Mouse (Mus musculus): ENCODE data around the gene Gm5148.

The Gm5148 gene

GRCm38 (mm10) chr3:37724171-37724804, at the start of gene Gm5148:
TSS of gene Gm5148 (minus strand) at chr3:37724490.
- DNase-seq (ENCODE audit: low spot score): peak; percentile 50

- no peak for DNase-seq (ENCODE audit: low spot score)
These were observed 46.7 kb upstream of the Gm5148 start for GRCm38 (mm10) chr3:37770951-37771350.

GRCm38 (mm10) chr3:37769268-37769756, 45.0 kb upstream of the Gm5148 start:
- DNase-seq (ENCODE audit: low spot score): no peak

- no peak for DNase-seq (ENCODE audit: low spot score)
These were observed 43.1 kb upstream of the Gm5148 start for GRCm38 (mm10) chr3:37767147-37768015.

- no peak for DNase-seq (ENCODE audit: low spot score)
These were observed 42.3 kb upstream of the Gm5148 start for GRCm38 (mm10) chr3:37766628-37767027.

GRCm38 (mm10) chr3:37765971-37766370, 41.7 kb upstream of the Gm5148 start:
- no peak for DNase-seq (ENCODE audit: low spot score)

GRCm38 (mm10) chr3:37765275-37765674, 41.0 kb upstream of the Gm5148 start:
- DNase-seq (ENCODE audit: low spot score): no peak

- no peak for DNase-seq (ENCODE audit: low spot score)
These were observed 38.0 kb upstream of the Gm5148 start for GRCm38 (mm10) chr3:37762303-37762702.

- DNase-seq (ENCODE audit: low spot score): no peak
These were observed 37.5 kb upstream of the Gm5148 start for GRCm38 (mm10) chr3:37761741-37762140.

GRCm38 (mm10) chr3:37760866-37761265, 36.6 kb upstream of the Gm5148 start:
- DNase-seq (ENCODE audit: low spot score): no peak

- no peak for DNase-seq (ENCODE audit: low spot score)
These were observed 34.5 kb upstream of the Gm5148 start for GRCm38 (mm10) chr3:37758611-37759322.

GRCm38 (mm10) chr3:37758124-37758523, 33.8 kb upstream of the Gm5148 start:
- DNase-seq (ENCODE audit: low spot score): no peak

GRCm38 (mm10) chr3:37757613-37758012, 33.3 kb upstream of the Gm5148 start:
- no peak for DNase-seq (ENCODE audit: low spot score)

- DNase-seq (ENCODE audit: low spot score): no peak
These were observed 31.7 kb upstream of the Gm5148 start for GRCm38 (mm10) chr3:37756005-37756404.

- no peak for DNase-seq (ENCODE audit: low spot score)
These were observed 30.3 kb upstream of the Gm5148 start for GRCm38 (mm10) chr3:37754639-37755038.

GRCm38 (mm10) chr3:37753148-37753547, 28.9 kb upstream of the Gm5148 start:
- DNase-seq (ENCODE audit: low spot score): no peak

GRCm38 (mm10) chr3:37748002-37748733, 23.9 kb upstream of the Gm5148 start:
- DNase-seq (ENCODE audit: low spot score): no peak

GRCm38 (mm10) chr3:37747258-37748001, 23.1 kb upstream of the Gm5148 start:
- no peak for DNase-seq (ENCODE audit: low spot score)

- DNase-seq (ENCODE audit: low spot score): no peak
These were observed 19.8 kb upstream of the Gm5148 start for GRCm38 (mm10) chr3:37744050-37744449.

- no peak for DNase-seq (ENCODE audit: low spot score)
These were observed 15.7 kb upstream of the Gm5148 start for GRCm38 (mm10) chr3:37739996-37740395.
